8 mouse cellular contexts compared by ENCODE assay signal in genomic region chr7:25181331-25181790, GRCm38 (mm10). TPM values are rescaled to one million over a fixed set of nuclear protein-coding genes. Genes with fewer than 3 reads are reported as not detected.
DNase-seq lines count a peak whose midpoint lies in the region; ATAC-seq and TF ChIP-seq lines count a peak whose summit lies in the region.

No protein-coding gene starts in this region.

- peaks cover 10% of the 10 kb centered on the region; the same call in 1 of the 2 replicates for H3K27me3 ChIP-seq in hindbrain, embryonic 15.5 days
- H3K27me3 ChIP-seq in liver, postnatal 0 days (ENCODE audit: insufficient read depth, low read length): peaks cover 65% of the 10 kb centered on the region
- peaks cover 52% of the 10 kb centered on the region for H3K27me3 ChIP-seq in neural tube, embryonic 12.5 days (replicated peaks)

- DNase-seq in layer of hippocampus, postnatal 14 days (ENCODE audit: low spot score in 2 of 2): peak; percentile 29 to 30
- no peak for DNase-seq in layer of hippocampus, adult 9-10 months (ENCODE audit: low spot score)
- DNase-seq in adrenal gland, postnatal 14 days: peak; percentile 62
- DNase-seq in liver, postnatal 0 days: peak; percentile 65
- DNase-seq in frontal cortex, postnatal 36 days (ENCODE audit: low spot score in 2 of 2): no peak

- peak overlapping the region; percentile 17; the same call in 1 of the 2 replicates for H3K9ac ChIP-seq in hindbrain, embryonic 15.5 days
- no peak overlapping the region for H3K9ac ChIP-seq in liver, postnatal 0 days (replicated peaks)
- no peak overlapping the region for H3K9ac ChIP-seq in neural tube, embryonic 12.5 days

- peak overlapping the region; percentile 69 for H3K4me2 ChIP-seq in hindbrain, embryonic 15.5 days
- H3K4me2 ChIP-seq in liver, postnatal 0 days (ENCODE audit: low read depth, low read length): peak overlapping the region; percentile 62
- peak overlapping the region; percentile 72 for H3K4me2 ChIP-seq in neural tube, embryonic 12.5 days (replicated peaks)

- TF ChIP-seq CTCF in liver, postnatal 0 days (IDR thresholded peaks at IDR 0.05; ENCODE audit: low read depth): peak; percentile 85

- ATAC-seq in erythroid progenitor cell, adult 5-6 weeks (replicated peaks; ENCODE audit: low FRiP score, poor library complexity, severe bottlenecking): peak; percentile 81
- peak; percentile 5; the same call in 1 of the 2 replicates for ATAC-seq in hindbrain, embryonic 15.5 days (ENCODE audit: low FRiP score, low read depth)
- ATAC-seq in liver, postnatal 0 days: peak; percentile 60
- ATAC-seq in neural tube, embryonic 12.5 days (ENCODE audit: low FRiP score, low read depth): no peak

- H3K4me1 ChIP-seq in hindbrain, embryonic 15.5 days (replicated peaks): peaks cover 44% of the 10 kb centered on the region
- peaks cover 8% of the 10 kb centered on the region for H3K4me1 ChIP-seq in liver, postnatal 0 days (ENCODE audit: insufficient read depth)
- peaks cover 36% of the 10 kb centered on the region for H3K4me1 ChIP-seq in neural tube, embryonic 12.5 days

- H3K36me3 ChIP-seq in hindbrain, embryonic 15.5 days: no peaks in the 10 kb centered on the region
- no peaks in the 10 kb centered on the region for H3K36me3 ChIP-seq in liver, postnatal 0 days (replicated peaks; ENCODE audit: insufficient read depth, low read length)
- no peaks in the 10 kb centered on the region for H3K36me3 ChIP-seq in neural tube, embryonic 12.5 days

- H3K27ac ChIP-seq in hindbrain, embryonic 15.5 days (replicated peaks): peak overlapping the region; percentile 27; the same call in 1 of the 2 replicates
- no peak overlapping the region for H3K27ac ChIP-seq in liver, postnatal 0 days (ENCODE audit: low read depth)
- H3K27ac ChIP-seq in neural tube, embryonic 12.5 days: no peak overlapping the region

- peak overlapping the region; percentile 22 for H3K4me3 ChIP-seq in hindbrain, embryonic 15.5 days
- no peak overlapping the region for H3K4me3 ChIP-seq in liver, postnatal 0 days (ENCODE audit: low read depth, low read length)
- H3K4me3 ChIP-seq in neural tube, embryonic 12.5 days: 0 out of 2 replicates have a peak overlapping the region, but pooled peaks have one; percentile 11

- WGBS in hindbrain, embryonic 15.5 days: 0% methylated on average over 15 of the region's 15 CpGs
- WGBS in liver, postnatal 0 days (ENCODE audit: insufficient replicate concordance): 2% methylated on average over 15 of the region's 15 CpGs
- 3% methylated on average over 15 of the region's 15 CpGs for WGBS in neural tube, embryonic 12.5 days

- TF ChIP-seq EP300 in liver, postnatal 0 days (IDR thresholded peaks at IDR 0.05; ENCODE audit: low read depth): no peak

- H3K9me3 ChIP-seq in hindbrain, embryonic 15.5 days: no peaks in the 10 kb centered on the region
- no peaks in the 10 kb centered on the region for H3K9me3 ChIP-seq in liver, postnatal 0 days (ENCODE audit: low read length)
- H3K9me3 ChIP-seq in neural tube, embryonic 12.5 days: no peaks in the 10 kb centered on the region

RNA-seq across cellular contexts. Expression of gene Pou2f2, which starts 1.8 kb away (rescaled TPM):
- 10 to 100 TPM; 10.1 to 11.4 TPM for total RNA-seq in layer of hippocampus, postnatal 14 days (2021)
- 0.96 and 5.1 TPM in 2 replicates for total RNA-seq in adrenal gland, postnatal 14 days (2021)
- 4.2 and 6.1 TPM in 2 replicates for total RNA-seq in erythroid progenitor cell, adult 5-6 weeks (2015; ENCODE audit: low replicate concordance)
- total RNA-seq in erythroid progenitor cell, adult 5-6 weeks (2017; ENCODE audit: low replicate concordance): 1.6 and 2.7 TPM in 2 replicates
- 29.6 and 33.4 TPM in 2 replicates for polyA plus RNA-seq in hindbrain, embryonic 15.5 days (2015; fragmentation: Nextera tagmentation; extraction: Ambion mirVana)
- 2.0 and 2.9 TPM in 2 replicates for polyA plus RNA-seq in liver, postnatal 0 days (2015; fragmentation: Nextera tagmentation; extraction: Ambion mirVana)
- 28.1 and 32.6 TPM in 2 replicates for polyA plus RNA-seq in neural tube, embryonic 12.5 days (2016; fragmentation: Nextera tagmentation; extraction: Ambion mirVana)

RNA-seq across cellular contexts. Expression of gene Dedd2, which starts 39.1 kb away (rescaled TPM):
- 10 to 100 TPM; 24.9 to 25.6 TPM for total RNA-seq in layer of hippocampus, postnatal 14 days (2021)
- total RNA-seq in adrenal gland, postnatal 14 days (2021): 17.4 and 17.9 TPM in 2 replicates
- 29.9 and 31.4 TPM in 2 replicates for total RNA-seq in erythroid progenitor cell, adult 5-6 weeks (2015; ENCODE audit: low replicate concordance)
- 87.7 and 89.0 TPM in 2 replicates for total RNA-seq in erythroid progenitor cell, adult 5-6 weeks (2017; ENCODE audit: low replicate concordance)
- polyA plus RNA-seq in hindbrain, embryonic 15.5 days (2015; fragmentation: Nextera tagmentation; extraction: Ambion mirVana): 16.5 and 17.3 TPM in 2 replicates
- polyA plus RNA-seq in liver, postnatal 0 days (2015; fragmentation: Nextera tagmentation; extraction: Ambion mirVana): 19.2 and 21.1 TPM in 2 replicates
- 15.5 and 17.7 TPM in 2 replicates for polyA plus RNA-seq in neural tube, embryonic 12.5 days (2016; fragmentation: Nextera tagmentation; extraction: Ambion mirVana)

RNA-seq across cellular contexts. Expression of gene Zfp526, which starts 39.9 kb away (rescaled TPM):
- 10 to 100 TPM in 1 of 2 experiments, 1 to 10 TPM in 1; 9.0 to 10.2 TPM for total RNA-seq in layer of hippocampus, postnatal 14 days (2021)
- total RNA-seq in adrenal gland, postnatal 14 days (2021): 9.0 and 11.6 TPM in 2 replicates
- 18.0 and 32.8 TPM in 2 replicates for total RNA-seq in erythroid progenitor cell, adult 5-6 weeks (2015; ENCODE audit: low replicate concordance)
- 27.6 and 29.6 TPM in 2 replicates for total RNA-seq in erythroid progenitor cell, adult 5-6 weeks (2017; ENCODE audit: low replicate concordance)
- polyA plus RNA-seq in hindbrain, embryonic 15.5 days (2015; fragmentation: Nextera tagmentation; extraction: Ambion mirVana): 1.6 and 2.1 TPM in 2 replicates
- polyA plus RNA-seq in liver, postnatal 0 days (2015; fragmentation: Nextera tagmentation; extraction: Ambion mirVana): 1.0 and 1.2 TPM in 2 replicates
- polyA plus RNA-seq in neural tube, embryonic 12.5 days (2016; fragmentation: Nextera tagmentation; extraction: Ambion mirVana): 2.1 and 2.9 TPM in 2 replicates

RNA-seq across cellular contexts. Expression of gene Gsk3a, which starts 56.3 kb away (rescaled TPM):
- total RNA-seq in layer of hippocampus, postnatal 14 days (2021): 100 to 1,000 TPM; 184 to 190 TPM
- total RNA-seq in adrenal gland, postnatal 14 days (2021): 96.8 and 104 TPM in 2 replicates
- total RNA-seq in erythroid progenitor cell, adult 5-6 weeks (2015; ENCODE audit: low replicate concordance): 122 and 132 TPM in 2 replicates
- total RNA-seq in erythroid progenitor cell, adult 5-6 weeks (2017; ENCODE audit: low replicate concordance): 53.0 and 74.3 TPM in 2 replicates
- 19.2 and 19.7 TPM in 2 replicates for polyA plus RNA-seq in hindbrain, embryonic 15.5 days (2015; fragmentation: Nextera tagmentation; extraction: Ambion mirVana)
- polyA plus RNA-seq in liver, postnatal 0 days (2015; fragmentation: Nextera tagmentation; extraction: Ambion mirVana): 4.3 and 5.1 TPM in 2 replicates
- 19.1 and 20.3 TPM in 2 replicates for polyA plus RNA-seq in neural tube, embryonic 12.5 days (2016; fragmentation: Nextera tagmentation; extraction: Ambion mirVana)

Comparison
In these comparisons a context has a peak if more than half of its experiments do, and no peak if none do; other contexts are left out.
1. DNase-seq: peak in layer of hippocampus, postnatal 14 days (2 of 2), adrenal gland, postnatal 14 days (single experiment) and liver, postnatal 0 days (single experiment); none in layer of hippocampus, adult 9-10 months (single experiment) and frontal cortex, postnatal 36 days (0 of 2).
2. Peak in every context shown above with its lines, with median percentiles within 50 percentile points of each other: H3K4me2 ChIP-seq.